Mouse (Mus musculus): Measurements from ENCODE around the gene Thrsp. TPM values are rescaled to one million over a fixed set of nuclear protein-coding genes. Genes with fewer than 3 reads are reported as not detected.

Gene Thrsp
- total RNA-seq, 1 experiment = 0.89 TPM

DNA sequence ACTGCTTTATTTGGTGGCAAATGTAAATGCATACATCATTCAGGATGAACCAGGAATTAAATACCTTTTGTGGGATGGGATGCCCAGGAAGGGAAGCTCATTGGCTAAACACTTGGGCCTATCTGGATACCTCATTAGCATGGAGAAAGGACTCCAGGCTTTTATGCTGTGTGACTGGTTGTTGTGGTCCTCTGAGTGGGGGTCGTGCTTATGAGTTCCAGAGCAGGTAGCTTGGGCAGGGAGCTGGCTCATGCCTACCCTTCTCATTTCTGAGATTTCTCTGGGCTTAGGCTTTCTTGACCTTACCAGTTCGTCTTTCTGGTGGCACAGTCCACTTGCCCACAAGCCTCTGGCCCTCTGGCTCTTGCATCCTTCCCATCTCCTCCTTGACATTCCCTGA, 23.2 kb downstream of the Thrsp start:
- Histone ChIP-seq H3K9me3 (ENCODE audit: control insufficient read depth, insufficient read depth, low read depth, low read length) (no peaks in the 10 kb centered on the region), H3K9ac (ENCODE audit: insufficient read depth, low read depth, low read length, poor library complexity, severe bottlenecking) (no peak overlapping the region), H3K36me3 (ENCODE audit: control insufficient read depth, insufficient read depth, low read length, poor library complexity, severe bottlenecking) (no peaks in the 10 kb centered on the region), H3K4me3 (ENCODE audit: insufficient read depth in 1 of 2, low read depth in 1 of 2, low read length in 2 of 2, poor library complexity in 1 of 2, severe bottlenecking in 1 of 2) (no peak overlapping the region), H3K27ac (ENCODE audit: insufficient read depth, low read depth, low read length, poor library complexity, severe bottlenecking) (no peak overlapping the region), H3K4me1 (ENCODE audit: control insufficient read depth in 2 of 2, insufficient read depth in 2 of 2, low read length in 2 of 2, poor library complexity in 1 of 2) (peaks cover 0 to 5% of the 10 kb centered on the region in 2 experiments; a peak in 2 of 4 replicates)
- in situ Hi-C loops (cut with MboI; ENCODE audit: low sequenced_read_pairs in 2 of 2, unreplicated experiment in 2 of 2) = no loop called here
- TF ChIP-seq MAFK (IDR thresholded peaks at IDR 0.05; ENCODE audit: insufficient read depth, low read depth, low read length) (no peak), ZC3H11A (IDR thresholded peaks at IDR 0.05; ENCODE audit: borderline replicate concordance, low read depth, low read length) (no peak), ZNF384 (IDR thresholded peaks at IDR 0.05; ENCODE audit: low read depth, low read length) (no peak), HCFC1 (IDR thresholded peaks at IDR 0.05; ENCODE audit: borderline replicate concordance, insufficient read depth, low read length) (no peak), CHD2 (IDR thresholded peaks at IDR 0.05; ENCODE audit: low read depth, low read length) (no peak)
- no peak for DNase-seq (ENCODE audit: low read depth, low spot score)

DNA sequence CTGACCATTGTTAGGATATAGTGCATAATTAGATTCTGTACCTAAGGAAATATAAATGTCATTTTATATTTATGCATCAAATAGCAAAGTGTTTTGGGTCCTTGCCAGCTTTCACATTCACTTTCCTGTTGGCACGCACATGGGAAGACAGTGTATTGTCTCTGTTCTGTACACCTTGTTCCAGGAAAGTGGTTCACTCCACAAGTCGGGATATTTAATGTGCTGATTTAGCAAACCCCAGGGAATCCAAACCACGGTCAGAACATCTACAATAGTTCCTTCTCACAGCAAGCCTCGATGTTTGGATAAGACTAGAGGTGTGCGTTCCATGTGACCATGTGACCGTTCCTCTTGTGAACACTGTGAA, 25.5 kb downstream of the Thrsp start:
- no peak overlapping the region for H3K4me3 ChIP-seq (ENCODE audit: insufficient read depth in 1 of 2, low read depth in 1 of 2, low read length in 2 of 2, poor library complexity in 1 of 2, severe bottlenecking in 1 of 2)
- H3K4me1 ChIP-seq (ENCODE audit: control insufficient read depth in 2 of 2, insufficient read depth in 2 of 2, low read length in 2 of 2, poor library complexity in 1 of 2) = no peaks in the 10 kb centered on the region
- no peak for DNase-seq (ENCODE audit: low read depth, low spot score)
- H3K9me3 ChIP-seq (ENCODE audit: control insufficient read depth, insufficient read depth, low read depth, low read length) = no peaks in the 10 kb centered on the region
- no peak overlapping the region for H3K9ac ChIP-seq (ENCODE audit: insufficient read depth, low read depth, low read length, poor library complexity, severe bottlenecking)
- in situ Hi-C loops (cut with MboI; ENCODE audit: low sequenced_read_pairs in 2 of 2, unreplicated experiment in 2 of 2) = no loop called here
- TF ChIP-seq CHD2 (IDR thresholded peaks at IDR 0.05; ENCODE audit: low read depth, low read length) (no peak), ZC3H11A (IDR thresholded peaks at IDR 0.05; ENCODE audit: borderline replicate concordance, low read depth, low read length) (no peak), ZNF384 (IDR thresholded peaks at IDR 0.05; ENCODE audit: low read depth, low read length) (no peak)
- no peaks in the 10 kb centered on the region for H3K36me3 ChIP-seq (ENCODE audit: control insufficient read depth, insufficient read depth, low read length, poor library complexity, severe bottlenecking)
- no peak overlapping the region for H3K27ac ChIP-seq (ENCODE audit: insufficient read depth, low read depth, low read length, poor library complexity, severe bottlenecking)

DNA sequence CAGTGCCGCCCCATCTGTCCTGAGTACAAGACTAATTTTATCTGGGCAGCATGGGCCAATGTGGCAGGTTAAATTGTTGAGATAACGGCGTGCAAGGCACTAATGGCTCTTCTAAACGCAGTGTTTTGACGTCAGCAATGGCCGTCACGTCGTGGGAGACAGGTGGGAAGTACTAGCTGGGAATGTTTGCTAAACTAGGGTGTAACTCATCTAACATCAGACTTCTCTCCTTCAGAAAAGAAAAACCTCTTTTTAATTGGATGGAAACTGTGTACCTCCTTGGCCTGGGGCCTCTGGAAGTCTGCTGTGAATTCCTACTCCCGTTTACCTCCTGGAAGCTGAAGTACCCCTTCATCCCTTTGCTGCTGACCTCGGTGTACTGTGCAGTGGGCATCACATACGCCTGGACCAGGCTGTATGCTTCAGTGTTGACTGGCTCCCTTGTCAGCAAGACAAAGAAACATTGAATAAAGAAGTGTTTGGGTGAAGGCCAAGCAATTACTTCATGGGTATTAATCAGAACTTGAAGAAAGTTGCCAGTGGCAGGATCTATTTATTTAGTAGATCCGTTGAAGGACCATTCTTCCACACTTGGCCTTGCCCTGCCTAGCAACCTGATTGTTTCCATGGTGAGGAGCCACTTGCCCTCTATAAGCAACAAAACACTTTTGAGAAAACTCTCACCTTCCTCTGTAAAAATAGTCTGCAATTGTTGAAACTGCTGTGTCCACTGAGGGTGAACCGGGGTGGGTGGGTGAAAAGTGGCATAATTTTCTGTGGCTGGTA, 26.0 kb downstream of the Thrsp start:
- H3K9ac ChIP-seq (ENCODE audit: insufficient read depth, low read depth, low read length, poor library complexity, severe bottlenecking) = no peak overlapping the region
- H3K36me3 ChIP-seq (ENCODE audit: control insufficient read depth, insufficient read depth, low read length, poor library complexity, severe bottlenecking) = no peaks in the 10 kb centered on the region
- H3K27ac ChIP-seq (ENCODE audit: insufficient read depth, low read depth, low read length, poor library complexity, severe bottlenecking) = no peak overlapping the region
- in situ Hi-C loops (cut with MboI; ENCODE audit: low sequenced_read_pairs in 2 of 2, unreplicated experiment in 2 of 2) = no loop called here
- H3K9me3 ChIP-seq (ENCODE audit: control insufficient read depth, insufficient read depth, low read depth, low read length) = no peaks in the 10 kb centered on the region
- TF ChIP-seq ZC3H11A (IDR thresholded peaks at IDR 0.05; ENCODE audit: borderline replicate concordance, low read depth, low read length) = no peak
- TF ChIP-seq ZNF384 (IDR thresholded peaks at IDR 0.05; ENCODE audit: low read depth, low read length) = no peak
- TF ChIP-seq HCFC1 (IDR thresholded peaks at IDR 0.05; ENCODE audit: borderline replicate concordance, insufficient read depth, low read length) = no peak
- no peak for TF ChIP-seq CHD2 (IDR thresholded peaks at IDR 0.05; ENCODE audit: low read depth, low read length)
- no peak for TF ChIP-seq MAFK (IDR thresholded peaks at IDR 0.05; ENCODE audit: insufficient read depth, low read depth, low read length)
- DNase-seq (ENCODE audit: low read depth, low spot score) = no peak
- no peak overlapping the region for H3K4me3 ChIP-seq (ENCODE audit: insufficient read depth in 1 of 2, low read depth in 1 of 2, low read length in 2 of 2, poor library complexity in 1 of 2, severe bottlenecking in 1 of 2)
- no peaks in the 10 kb centered on the region for H3K4me1 ChIP-seq (ENCODE audit: control insufficient read depth in 2 of 2, insufficient read depth in 2 of 2, low read length in 2 of 2, poor library complexity in 1 of 2)

DNA sequence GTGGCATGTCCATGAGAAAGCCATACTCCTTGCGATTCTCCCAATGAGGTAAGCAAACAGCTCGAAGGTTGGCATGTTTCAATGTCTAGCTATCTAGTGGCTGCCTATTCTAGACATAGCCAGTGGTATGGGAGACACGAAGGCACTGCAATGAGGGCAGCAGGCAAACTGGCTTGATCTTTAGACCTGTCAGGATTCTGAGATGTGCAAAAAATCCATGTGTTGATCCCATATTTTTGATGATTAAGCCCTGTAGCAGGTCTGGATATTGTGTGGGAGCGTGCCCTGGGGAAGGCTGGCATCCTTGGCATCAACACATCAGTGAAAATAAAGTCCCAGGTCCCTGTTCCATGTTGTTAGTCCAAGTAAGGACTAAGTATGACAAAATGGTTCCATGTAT, 29.0 kb downstream of the Thrsp start:
- in situ Hi-C loops (cut with MboI; ENCODE audit: low sequenced_read_pairs in 2 of 2, unreplicated experiment in 2 of 2) = no loop called here
- no peak overlapping the region for H3K4me3 ChIP-seq (ENCODE audit: insufficient read depth in 1 of 2, low read depth in 1 of 2, low read length in 2 of 2, poor library complexity in 1 of 2, severe bottlenecking in 1 of 2)
- no peak overlapping the region for H3K27ac ChIP-seq (ENCODE audit: insufficient read depth, low read depth, low read length, poor library complexity, severe bottlenecking)
- H3K9me3 ChIP-seq (ENCODE audit: control insufficient read depth, insufficient read depth, low read depth, low read length) = no peaks in the 10 kb centered on the region
- TF ChIP-seq HCFC1 (IDR thresholded peaks at IDR 0.05; ENCODE audit: borderline replicate concordance, insufficient read depth, low read length) (no peak), MAFK (IDR thresholded peaks at IDR 0.05; ENCODE audit: insufficient read depth, low read depth, low read length) (no peak), ZNF384 (IDR thresholded peaks at IDR 0.05; ENCODE audit: low read depth, low read length) (no peak), CHD2 (IDR thresholded peaks at IDR 0.05; ENCODE audit: low read depth, low read length) (no peak), ZC3H11A (IDR thresholded peaks at IDR 0.05; ENCODE audit: borderline replicate concordance, low read depth, low read length) (no peak)
- DNase-seq (ENCODE audit: low read depth, low spot score) = no peak
- peaks cover 2% of the 10 kb centered on the region; the same call in 1 of the 2 replicates for H3K36me3 ChIP-seq (ENCODE audit: control insufficient read depth, insufficient read depth, low read length, poor library complexity, severe bottlenecking)
- H3K4me1 ChIP-seq (ENCODE audit: control insufficient read depth in 2 of 2, insufficient read depth in 2 of 2, low read length in 2 of 2, poor library complexity in 1 of 2) = no peaks in the 10 kb centered on the region
- H3K9ac ChIP-seq (ENCODE audit: insufficient read depth, low read depth, low read length, poor library complexity, severe bottlenecking) = no peak overlapping the region
